Mouse (Mus musculus) MEL (cell line): ENCODE measurements around the gene Foxk2.

Source experiments
- CTCF ChIP-seq, 3 experiments: IDR thresholded peaks in 2 of 3; conservative IDR thresholded peaks in 1 of 3; 2 replicates each; pipeline ENCODE4 v1.5.1; 2011 to 2012; ENCODE audit warnings: low read length in 3 of 3, low read depth in 2 of 3, mild to moderate bottlenecking in 2 of 3, improper control_type of control experiment in 1 of 3, inconsistent platforms in 1 of 3, mixed read lengths in 1 of 3, moderate library complexity in 1 of 3; ENCODE audit not compliant: control insufficient read depth in 1 of 3, insufficient read depth in 1 of 3, poor library complexity in 1 of 3, severe bottlenecking in 1 of 3
- ELF1 ChIP-seq: IDR thresholded peaks from 2 replicates; pipeline ENCODE4 v1.6.1; 2014; ENCODE audit warnings: low read depth, mild to moderate bottlenecking, inconsistent platforms, low read length, improper control_type of control experiment, moderate library complexity
- EP300 ChIP-seq, 2 experiments: IDR thresholded peaks; 2 replicates each; pipeline ENCODE4 v1.6.1; 2011; ENCODE audit warnings: improper control_type of control experiment in 2 of 2, low read length in 2 of 2, low read depth in 1 of 2, mild to moderate bottlenecking in 1 of 2
- POLR2AphosphoS2 ChIP-seq: IDR thresholded peaks from 2 replicates; pipeline ENCODE4 v1.6.1; 2011; ENCODE audit warnings: low read length, improper control_type of control experiment
- RAD21 ChIP-seq: IDR thresholded peaks from 2 replicates; pipeline ENCODE4 v1.6.1; 2011; ENCODE audit warnings: mild to moderate bottlenecking, low read depth, low read length, improper control_type of control experiment

DNA sequence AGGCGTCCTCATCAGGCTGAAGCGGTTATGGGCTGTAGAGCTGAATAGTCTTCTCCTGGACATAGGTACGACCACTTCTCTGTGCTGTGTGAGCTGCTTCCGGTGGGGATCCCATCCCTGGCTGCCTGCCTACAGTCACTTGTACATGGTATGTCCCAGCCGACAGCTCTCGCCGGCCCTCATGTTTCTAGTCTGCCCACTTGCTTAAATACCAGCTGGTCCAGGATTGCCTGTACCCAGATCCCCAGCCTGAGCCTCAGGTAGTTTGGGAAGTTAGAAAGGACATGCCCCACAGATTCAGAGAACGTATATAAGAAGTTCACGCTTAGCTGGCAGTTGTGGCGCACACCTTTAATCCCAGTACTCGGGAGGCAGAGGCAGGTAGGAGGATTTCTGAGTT, 40.0 kb upstream of the Foxk2 start:
- no peak for TF ChIP-seq CTCF (IDR thresholded peaks at IDR 0.05 in 2 of 3, conservative IDR thresholded peaks at IDR 0.05 in 1 of 3; ENCODE audit: control insufficient read depth in 1 of 3, insufficient read depth in 1 of 3, low read depth in 2 of 3, low read length in 3 of 3, poor library complexity in 1 of 3, severe bottlenecking in 1 of 3)
- TF ChIP-seq EP300 (IDR thresholded peaks at IDR 0.05; ENCODE audit: low read depth in 1 of 2, low read length in 2 of 2), result no peak
- no peak for TF ChIP-seq RAD21
- TF ChIP-seq ELF1, result no peak
- TF ChIP-seq POLR2AphosphoS2, result no peak
